19 mouse cellular contexts compared by ENCODE assay signal in genomic region chr6:7732097-7732496, GRCm38 (mm10). TPM values are rescaled to one million over a fixed set of nuclear protein-coding genes. Genes with fewer than 3 reads are reported as not detected.
DNase-seq lines count a peak whose midpoint lies in the region; ATAC-seq and TF ChIP-seq lines count a peak whose summit lies in the region.
"Had no signal": no experiment of that assay in that cellular context is flagged by ENCODE, and none has a peak within 500 bp of the region (broad histone marks: within the 10 kb centered on the region; RNA-seq: fewer than 3 reads in every experiment).

No protein-coding gene starts in this region.

- no peaks in the 10 kb centered on the region; the same call in 1 of the 2 replicates for H3K9me3 ChIP-seq in liver, embryonic 13.5 days (replicated peaks)
- H3K9me3 ChIP-seq: embryonic facial prominence, embryonic 15.5 days; hindbrain, embryonic 12.5 days had no signal

- no peak for TF ChIP-seq POLR2A in testis, adult 2 months (IDR thresholded peaks at IDR 0.05; ENCODE audit: control insufficient read depth, low read depth, low read length)

- peak overlapping the region; percentile 95 for H3K27ac ChIP-seq in testis, adult 2 months (ENCODE audit: control insufficient read depth, insufficient read depth, low read depth, low read length)
- H3K27ac ChIP-seq in liver, embryonic 13.5 days: no peak overlapping the region
- H3K27ac ChIP-seq: embryonic facial prominence, embryonic 15.5 days; forebrain, embryonic 10.5 days; heart, embryonic 13.5 days; hindbrain, embryonic 12.5 days; hindbrain, postnatal 0 days had no signal

- TF ChIP-seq CTCF in testis, adult 2 months (IDR thresholded peaks at IDR 0.05; ENCODE audit: control insufficient read depth, insufficient read depth, insufficient replicate concordance, low read depth, low read length): no peak

- no peaks in the 10 kb centered on the region for H3K27me3 ChIP-seq in testis, adult 2 months (ENCODE audit: control insufficient read depth, insufficient read depth, low read length)
- no peaks in the 10 kb centered on the region for H3K27me3 ChIP-seq in liver, embryonic 13.5 days
- H3K27me3 ChIP-seq: CH12.LX; embryonic facial prominence, embryonic 15.5 days; heart, embryonic 13.5 days; hindbrain, embryonic 12.5 days had no signal

- H3K4me2 ChIP-seq in liver, embryonic 13.5 days: no peak overlapping the region
- H3K4me2 ChIP-seq: embryonic facial prominence, embryonic 15.5 days; heart, embryonic 13.5 days; hindbrain, embryonic 12.5 days had no signal

- no peaks in the 10 kb centered on the region; the same call in none of the 2 replicates for H3K4me1 ChIP-seq in testis, adult 2 months (ENCODE audit: control insufficient read depth, insufficient read depth, low read length)
- peaks cover 24% of the 10 kb centered on the region for H3K4me1 ChIP-seq in liver, embryonic 13.5 days (replicated peaks)
- H3K4me1 ChIP-seq: embryonic facial prominence, embryonic 15.5 days; forebrain, embryonic 10.5 days; heart, embryonic 13.5 days; hindbrain, embryonic 12.5 days had no signal

- ATAC-seq in liver, embryonic 13.5 days (ENCODE audit: low read depth): peak; percentile 81
- ATAC-seq in megakaryocyte progenitor cell, adult 5-6 weeks (replicated peaks; ENCODE audit: poor library complexity): peak; percentile 70
- ATAC-seq: forebrain, embryonic 14.5 days had no signal

- no peak for DNase-seq in testis, postnatal 14 days (ENCODE audit: low spot score)
- DNase-seq in liver, embryonic 13.5 days: no peak
- no peak for DNase-seq in cerebellum, adult 11 months
- no peak for DNase-seq in gastrocnemius, adult 18-20 months (ENCODE audit: low spot score)
- DNase-seq: adrenal gland, postnatal 10 days; cerebellum, adult 2 months; gastrocnemius, postnatal 36 days; heart, adult 11 months; heart, postnatal 36 days had no signal

- H3K9ac ChIP-seq in liver, embryonic 13.5 days: no peak overlapping the region
- H3K9ac ChIP-seq: embryonic facial prominence, embryonic 15.5 days; heart, embryonic 13.5 days; hindbrain, embryonic 12.5 days had no signal

- peak overlapping the region; percentile 77; the same call in 1 of the 2 replicates for H3K4me3 ChIP-seq in testis, adult 2 months (ENCODE audit: control insufficient read depth, low read depth, low read length)
- H3K4me3 ChIP-seq in liver, embryonic 13.5 days (replicated peaks): no peak overlapping the region
- H3K4me3 ChIP-seq: embryonic facial prominence, embryonic 15.5 days; erythroblast, embryonic 14.5 days; forebrain, embryonic 10.5 days; heart, embryonic 13.5 days; hindbrain, embryonic 12.5 days had no signal

- WGBS in liver, embryonic 13.5 days (ENCODE audit: insufficient replicate concordance): 26% methylated on average over 6 of the region's 6 CpGs

- no peaks in the 10 kb centered on the region for H3K36me3 ChIP-seq in testis, adult 2 months (ENCODE audit: control insufficient read depth, insufficient read depth, low read length)
- H3K36me3 ChIP-seq in liver, embryonic 13.5 days: no peaks in the 10 kb centered on the region
- H3K36me3 ChIP-seq: embryonic facial prominence, embryonic 15.5 days; forebrain, embryonic 10.5 days; heart, embryonic 13.5 days; hindbrain, embryonic 12.5 days had no signal

RNA-seq across cellular contexts. Expression of gene Asns, which starts 39.0 kb away (rescaled TPM):
- 114 and 122 TPM in 2 replicates for polyA plus RNA-seq in testis, adult 2 months (2012; rRNA removed)
- polyA plus RNA-seq in liver, embryonic 13.5 days (2015; fragmentation: Nextera tagmentation; extraction: Ambion mirVana): 375 and 414 TPM in 2 replicates
- 64.9 and 95.9 TPM in 2 replicates for total RNA-seq in megakaryocyte progenitor cell, adult 5-6 weeks (2015)
- total RNA-seq in megakaryocyte progenitor cell, adult 5-6 weeks (2017): 33.3 and 46.0 TPM in 2 replicates
- 1 to 10 TPM; 1.7 to 2.6 TPM for total RNA-seq in gastrocnemius, adult 18-20 months (2021)
- total RNA-seq: CH12.LX had no signal

Comparison
In these comparisons a context has a peak if more than half of its experiments do, and no peak if none do; other contexts are left out.
1. RNA of gene Asns, which starts 39.0 kb away (total RNA-seq): 33.3 to 95.9 TPM in megakaryocyte progenitor cell, adult 5-6 weeks; 1.7 to 2.6 TPM in gastrocnemius, adult 18-20 months; every median in the first group is over 4 times any median in the second.